Mouse (Mus musculus) heart, adult 2 months (tissue): ENCODE data around the gene Lin54. TPM values are rescaled to one million over a fixed set of nuclear protein-coding genes. Genes with fewer than 3 reads are reported as not detected.

ENCODE experiments used
- DNase-seq, 2 experiments: peaks; one replicate each; pipeline ENCODE4 v3.0.0; 2021
- H3K27ac ChIP-seq: fragments of 200-600 bp; 2 replicates; pipeline ENCODE4 v1.8.1; 2022
- H3K27me3 ChIP-seq: fragments of 200-500 bp; 2 replicates; pipeline ENCODE4 v1.6.1; 2012; ENCODE audit warnings: mild to moderate bottlenecking, low read length, inconsistent platforms, mixed read lengths; ENCODE audit not compliant: control insufficient read depth, insufficient read depth
- H3K36me3 ChIP-seq: fragments of 200-500 bp; 2 replicates; pipeline ENCODE4 v1.6.1; 2012; ENCODE audit warnings: low read length, inconsistent platforms; ENCODE audit not compliant: control insufficient read depth, insufficient read depth
- H3K4me1 ChIP-seq: fragments of 200-500 bp; 2 replicates; pipeline ENCODE4 v1.6.1; 2011; ENCODE audit warnings: low read length; ENCODE audit not compliant: control insufficient read depth, insufficient read depth
- H3K4me3 ChIP-seq: fragments of 200-600 bp; 2 replicates; pipeline ENCODE4 v1.8.1; 2022
- H3K79me2 ChIP-seq: fragments of 200-500 bp; replicated peaks from 2 replicates; pipeline ENCODE4 v1.6.1; 2012; ENCODE audit warnings: mild to moderate bottlenecking, inconsistent platforms, low read length, moderate library complexity, mixed read lengths; ENCODE audit not compliant: control insufficient read depth, insufficient read depth
- H3K9ac ChIP-seq: fragments of 200-500 bp; 2 replicates; pipeline ENCODE4 v1.6.1; 2012; ENCODE audit warnings: low read depth, mild to moderate bottlenecking, control low read depth, inconsistent platforms, low read length, mixed read lengths
- CTCF ChIP-seq: fragments of 200-600 bp; IDR thresholded peaks from 2 replicates; pipeline ENCODE4 v1.8.1; 2022; ENCODE audit warnings: antibody characterized with exemption, mild to moderate bottlenecking, moderate library complexity
- EP300 ChIP-seq: fragments of 200-500 bp; IDR thresholded peaks from 2 replicates; pipeline ENCODE4 v1.6.1; 2011; ENCODE audit warnings: low read depth, low read length, control low read depth; ENCODE audit not compliant: insufficient read depth
- POLR2A ChIP-seq: fragments of 200-500 bp; IDR thresholded peaks from 2 replicates; pipeline ENCODE4 v1.6.1; 2011; ENCODE audit warnings: mild to moderate bottlenecking, low read depth, low read length, control low read depth; ENCODE audit not compliant: insufficient read depth
- WGBS: fragments of 180-500 bp; shearing (Covaris S2); methylation state at CpG from one replicate; pipeline ENCODE4 v1.1.7; 2018; 5-methylcytosine and 5-hydroxymethylcytosine counted together
- intact Hi-C: fragments of 180-260 bp; cut with DNase I; formaldehyde crosslinking; loops from one replicate; pipeline ENCODE4 v1.15.1; 2025
- microRNA-seq, 2 experiments: library from miRNA; unstranded; fragments of <30 nt; microRNA quantifications; one replicate each; pipeline ENCODE4 v1.2.0; 2021
- polyA plus RNA-seq: library from polyadenylated mRNA; depleted of rRNA; stranded (reverse); fragments of >200 nt; gene quantifications from 2 replicates; pipeline ENCODE4 v1.2.3, GENCODE M21; 2012; rRNA removed
- total RNA-seq, 2 experiments: library from RNA; stranded (reverse); gene quantifications; 2 replicates each; pipeline ENCODE4 v1.2.3; 2021

Lin54 gene
- total and polyA plus RNA-seq, 3 experiments: 3.1 to 8.3 (median 7.2) TPM

GRCm38 (mm10) chr5:100396753-100397152 is 103.7 kb downstream of the Lin54 start:
- H3K27me3 ChIP-seq: no peaks in the 10 kb centered on the region
- peaks cover 7% of the 10 kb centered on the region for H3K36me3 ChIP-seq
- H3K4me3 ChIP-seq: no peak overlapping the region
- H3K9ac ChIP-seq: no peak overlapping the region
- H3K4me1 ChIP-seq: no peaks in the 10 kb centered on the region
- no peaks in the 10 kb centered on the region for H3K79me2 ChIP-seq
- WGBS: 92% methylated on average over 3 of the region's 3 CpGs
- intact Hi-C loops: no loop called here
- DNase-seq: no peak
- no peak for TF ChIP-seq EP300
- TF ChIP-seq POLR2A: no peak
- TF ChIP-seq CTCF: no peak
- H3K27ac ChIP-seq: no peak overlapping the region

- Histone ChIP-seq H3K27ac (no peak overlapping the region), H3K36me3 (peaks cover 7% of the 10 kb centered on the region), H3K4me3 (no peak overlapping the region), H3K4me1 (no peaks in the 10 kb centered on the region), H3K9ac (no peak overlapping the region), H3K79me2 (no peaks in the 10 kb centered on the region), H3K27me3 (no peaks in the 10 kb centered on the region)
- 39% methylated on average over 3 of the region's 3 CpGs for WGBS
- TF ChIP-seq POLR2A (no peak), EP300 (no peak), CTCF (peak; percentile 29)
- no peak for DNase-seq
- intact Hi-C loops: no loop called here
These were observed 106.8 kb downstream of the Lin54 start for GRCm38 (mm10) chr5:100393681-100394080.

- intact Hi-C loops: no loop called here
- Histone ChIP-seq H3K27ac (no peak overlapping the region), H3K4me3 (no peak overlapping the region), H3K27me3 (no peaks in the 10 kb centered on the region), H3K79me2 (no peaks in the 10 kb centered on the region), H3K36me3 (peaks cover 8% of the 10 kb centered on the region), H3K4me1 (no peaks in the 10 kb centered on the region), H3K9ac (no peak overlapping the region)
- WGBS: 86% methylated on average over 20 of the region's 20 CpGs
- DNase-seq: no peak
- TF ChIP-seq POLR2A: no peak
- TF ChIP-seq CTCF: no peak
- no peak for TF ChIP-seq EP300
These were observed 107.9 kb downstream of the Lin54 start for GRCm38 (mm10) chr5:100392436-100392955.

Small RNA genes lying within 50 kb of the gene (microRNA-seq; reads per million reads assigned to microRNA genes)
- 0 reads per million in 2 experiments for gene Gm23222

Other genes starting within 250 kb of the Lin54 start
- 100 to 1,000 TPM; 101 to 111 TPM for gene Sec31a, start 84.4 kb downstream of the Lin54 start, total RNA-seq
- gene Sec31a, start 84.4 kb downstream of the Lin54 start, polyA plus RNA-seq: 184 and 201 TPM in 2 replicates
- gene Cops4, start 17.7 kb upstream of the Lin54 start, total RNA-seq: 10 to 100 TPM; 84.8 to 86.2 TPM
- 37.9 and 57.3 TPM in 2 replicates for gene Cops4, start 17.7 kb upstream of the Lin54 start, polyA plus RNA-seq
- gene Plac8, start 71.6 kb upstream of the Lin54 start, total RNA-seq: 1 to 10 TPM; 1.5 to 3.1 TPM
- 3.7 and 8.0 TPM in 2 replicates for gene Plac8, start 71.6 kb upstream of the Lin54 start, polyA plus RNA-seq
- gene Coq2, start 174.5 kb upstream of the Lin54 start, total RNA-seq: 100 to 1,000 TPM in 1 of 2 experiments, 10 to 100 TPM in 1; 95.9 to 109 TPM
- 106 and 161 TPM in 2 replicates for gene Coq2, start 174.5 kb upstream of the Lin54 start, polyA plus RNA-seq
- gene Hpse, start 219.1 kb upstream of the Lin54 start, total RNA-seq: 1 to 10 TPM; 1.0 to 2.3 TPM
- 0.88 and 1.2 TPM in 2 replicates for gene Hpse, start 219.1 kb upstream of the Lin54 start, polyA plus RNA-seq